Mouse (Mus musculus) ES-CJ7 (cell line): ENCODE data around the gene Rras2.

ENCODE experiments used
- DNase-seq: peaks from one replicate; pipeline ENCODE4 v3.0.0; 2011; ENCODE audit warnings: low read depth, low spot score

Gene Rras2

DNA sequence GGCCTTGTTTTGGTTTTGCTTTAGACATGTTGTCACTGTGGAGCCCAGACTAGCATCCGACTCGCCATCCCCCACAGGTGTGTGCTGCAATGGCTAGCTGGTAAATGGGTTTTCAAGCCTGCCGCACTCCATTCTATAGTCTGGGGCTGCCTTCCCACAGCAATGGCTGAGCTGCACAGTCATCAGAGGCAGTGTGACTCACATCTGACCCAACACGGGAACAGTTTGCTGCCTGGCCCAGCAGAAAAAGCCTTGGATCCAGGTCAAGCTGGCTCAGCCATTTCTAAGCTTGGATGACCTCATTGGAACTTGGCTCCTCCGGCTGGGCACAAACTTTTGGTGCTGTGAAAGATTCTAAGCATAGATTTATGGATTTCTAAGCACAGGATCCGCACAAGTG is 88.0 kb downstream of the Rras2 start:
- DNase-seq: no peak

DNA sequence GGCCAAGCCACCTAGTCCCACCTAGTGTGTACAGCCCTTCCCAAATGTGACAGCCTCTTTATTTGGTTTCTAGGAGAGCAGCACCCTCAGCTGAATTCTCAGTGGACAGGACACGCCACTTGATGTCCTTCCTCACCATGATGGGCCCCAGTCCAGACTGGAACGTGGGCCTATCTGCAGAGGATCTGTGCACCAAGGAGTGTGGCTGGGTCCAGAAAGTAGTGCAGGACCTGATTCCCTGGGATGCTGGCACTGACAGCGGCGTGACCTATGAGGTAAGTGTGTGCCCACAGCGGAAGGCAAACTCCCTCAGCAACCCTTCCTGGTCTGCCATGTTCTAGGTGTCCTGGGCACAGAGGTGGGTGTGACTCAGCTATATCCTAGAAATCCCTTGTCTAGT is 88.8 kb downstream of the Rras2 start:
- DNase-seq: no peak

DNA sequence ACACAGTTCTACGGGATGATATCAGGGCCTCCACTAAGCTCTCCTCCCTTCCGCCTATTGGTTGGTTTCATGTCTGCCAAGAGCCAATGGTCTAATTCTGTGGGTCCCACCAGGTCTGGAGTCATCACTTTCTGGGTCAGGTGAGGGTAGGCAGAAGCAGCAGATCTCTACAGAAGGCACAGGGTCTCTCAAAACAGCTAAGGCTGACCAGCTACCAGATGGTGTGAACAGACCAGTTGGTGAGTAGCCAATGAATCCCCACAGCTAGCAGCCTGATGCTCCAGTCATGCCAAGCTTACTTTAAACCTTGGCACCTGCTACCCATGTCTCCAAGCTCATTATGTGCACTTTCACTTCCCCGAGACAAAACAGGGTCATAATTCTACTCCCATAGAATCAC is 90.2 kb downstream of the Rras2 start:
- DNase-seq: no peak

DNA sequence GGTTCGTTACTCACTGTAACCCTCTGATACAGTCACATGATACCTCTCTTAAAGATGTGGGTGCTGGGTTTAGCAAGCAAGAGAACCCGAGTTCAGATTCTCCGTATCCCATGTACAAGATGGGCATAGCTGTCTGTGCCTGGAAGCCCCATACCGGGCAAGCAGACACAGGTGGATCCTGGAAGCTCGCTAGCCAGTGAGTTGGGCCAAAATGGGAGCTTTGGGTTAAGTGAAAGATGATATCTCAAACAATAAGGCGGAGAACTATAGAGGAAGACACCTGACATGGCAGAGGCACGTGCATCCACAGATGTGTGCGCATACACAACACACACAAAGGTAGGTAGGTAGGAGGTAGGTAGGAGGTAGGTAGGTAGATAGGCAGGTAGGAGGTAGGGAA is 90.7 kb downstream of the Rras2 start:
- DNase-seq: no peak

DNA sequence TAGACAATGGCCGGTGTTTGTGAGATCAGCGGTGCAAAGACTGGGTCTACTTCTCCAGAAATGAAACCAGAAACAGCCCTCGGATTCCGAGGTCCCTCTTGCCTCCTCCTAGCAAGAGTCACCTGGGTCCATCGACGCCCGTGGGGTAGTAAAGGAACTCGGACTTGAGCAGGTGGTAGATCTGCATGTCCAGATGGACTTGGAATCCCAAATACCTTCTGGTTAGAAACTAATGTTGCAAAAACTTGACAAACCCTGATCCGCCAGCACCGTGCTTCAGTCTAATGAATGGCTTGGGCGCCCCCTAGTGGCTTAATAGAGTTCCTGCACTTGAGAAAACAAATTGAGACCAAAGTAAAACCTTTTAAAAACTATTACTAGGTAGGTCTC is 96.9 kb downstream of the Rras2 start:
- DNase-seq: peak; percentile 48

DNA sequence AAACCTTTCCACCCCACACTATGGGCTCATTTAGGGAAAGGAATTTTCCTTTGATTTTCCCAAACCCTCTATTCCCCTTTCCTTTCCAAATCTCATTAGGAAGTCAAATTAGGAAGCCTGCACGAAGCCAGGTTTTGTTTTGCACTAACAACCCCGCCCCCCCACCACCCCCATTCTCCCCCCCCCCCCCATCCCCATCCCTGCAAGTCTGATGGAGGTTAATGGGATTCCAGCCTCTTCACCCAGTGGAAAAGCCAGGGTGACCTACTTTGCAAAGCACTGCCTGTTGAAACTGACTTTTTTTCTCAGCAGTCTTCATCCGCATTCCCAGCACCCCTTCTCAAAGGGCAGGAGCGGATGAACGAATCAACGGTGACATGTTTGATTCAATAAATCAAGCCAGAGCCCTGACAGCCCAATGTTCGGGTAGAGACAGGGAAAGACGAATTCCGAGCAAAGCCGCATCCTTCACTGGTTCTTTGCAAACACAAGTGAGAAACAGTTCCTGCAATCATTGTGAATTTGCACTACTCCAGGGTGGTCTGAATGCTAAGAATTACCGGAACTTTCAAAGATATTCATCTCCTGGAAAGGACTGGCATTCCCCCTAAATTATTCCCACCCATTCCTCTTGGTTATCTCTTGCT is 97.4 kb downstream of the Rras2 start:
- DNase-seq: peak; percentile 9

DNA sequence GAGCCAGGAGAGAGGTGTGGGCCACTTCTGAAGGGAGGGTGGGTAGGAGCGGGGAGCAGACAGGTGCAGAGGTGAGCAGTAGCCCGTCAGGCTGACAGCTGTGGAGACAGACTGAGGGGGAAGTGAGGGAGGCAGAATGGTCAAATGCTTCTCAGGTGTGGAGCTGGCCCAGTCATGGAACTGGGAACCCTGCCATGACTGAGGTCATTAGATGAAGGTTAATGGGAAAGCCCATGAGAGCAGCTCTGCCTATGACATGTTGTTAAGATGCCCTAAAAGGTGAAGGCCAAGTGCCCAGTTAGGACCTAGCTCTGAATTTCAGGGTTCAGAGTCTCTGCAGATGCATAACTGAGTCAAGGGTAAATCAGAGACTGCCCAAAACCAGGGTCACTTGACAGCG is 98.7 kb downstream of the Rras2 start:
- DNase-seq: no peak

DNA sequence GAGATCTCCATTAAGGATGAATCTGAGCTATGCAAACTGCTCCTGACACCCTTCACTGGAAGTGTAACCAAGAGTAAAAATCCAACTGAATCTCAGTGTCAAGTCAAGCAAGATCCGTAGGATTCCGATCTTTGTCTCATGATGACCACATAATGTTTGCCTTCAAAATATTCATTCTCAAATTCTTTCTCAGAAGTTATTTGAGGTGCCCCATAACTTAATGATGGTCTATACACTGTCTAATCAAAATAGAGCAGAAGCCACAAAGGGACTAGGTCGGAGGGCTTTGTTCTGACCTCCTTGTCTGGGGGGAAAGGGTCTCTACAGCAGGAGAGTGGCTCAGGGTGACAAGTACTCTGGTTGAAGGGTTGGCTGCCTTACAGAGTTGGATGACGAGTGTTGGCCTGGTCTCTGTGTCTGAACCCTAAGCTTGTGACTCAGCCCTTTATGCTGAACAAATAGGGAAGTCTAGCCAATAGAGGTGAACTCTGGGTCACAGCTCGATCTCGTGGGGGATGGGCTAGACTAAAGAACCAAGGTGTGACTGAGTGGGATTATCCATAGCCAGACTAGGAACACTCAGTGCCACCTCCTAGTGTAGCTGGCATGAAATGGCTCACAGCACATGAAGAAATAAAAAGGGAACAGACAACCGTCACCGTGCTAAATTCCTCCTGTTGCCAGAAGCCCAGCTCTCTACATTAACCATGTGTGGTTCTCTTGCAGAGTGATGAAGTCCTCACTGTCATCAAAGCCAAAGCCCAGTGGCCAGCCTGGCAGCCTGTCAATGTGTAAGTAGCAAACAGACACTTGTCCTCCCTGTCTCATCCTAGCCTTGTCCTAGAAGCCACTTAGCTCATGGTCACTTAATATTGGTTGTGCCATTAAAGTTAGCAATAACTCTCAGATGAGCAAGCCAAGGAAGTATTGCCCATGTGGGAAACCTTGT is 101.3 kb downstream of the Rras2 start:
- no peak for DNase-seq

DNA sequence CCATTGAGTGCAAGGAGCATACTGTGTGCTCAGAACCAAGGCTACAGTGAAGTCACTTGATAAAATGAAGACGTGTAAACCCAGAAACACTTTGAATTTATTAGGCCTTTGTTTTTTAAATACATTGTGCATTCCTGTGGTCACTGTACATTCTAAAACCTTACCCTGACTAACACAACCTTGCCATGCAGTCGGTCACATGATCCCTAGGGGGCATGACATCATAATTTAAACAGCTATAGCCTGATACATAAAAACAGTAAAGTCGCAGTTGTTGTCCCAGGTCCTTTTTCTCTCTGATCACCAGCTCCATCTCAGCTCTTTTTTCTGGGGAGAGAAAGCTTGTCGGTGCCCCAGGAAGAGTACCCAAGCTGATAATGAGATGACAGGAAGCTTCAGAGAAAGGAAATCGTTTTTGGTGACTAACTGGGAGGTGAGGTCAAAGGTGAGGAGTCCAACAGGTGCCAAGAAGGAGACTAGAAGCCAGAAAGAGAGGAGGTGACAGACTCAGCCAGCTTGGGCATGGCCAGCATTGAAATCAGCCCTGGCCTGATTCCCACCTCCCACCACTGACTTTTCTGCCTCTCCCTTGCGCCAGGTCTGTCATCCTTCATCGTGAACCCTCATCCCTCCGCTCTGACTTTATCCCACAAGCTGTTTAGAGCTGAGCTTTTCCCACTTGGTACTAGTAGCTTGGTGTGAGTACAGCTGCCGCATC is 105.7 kb downstream of the Rras2 start:
- DNase-seq: no peak

DNA sequence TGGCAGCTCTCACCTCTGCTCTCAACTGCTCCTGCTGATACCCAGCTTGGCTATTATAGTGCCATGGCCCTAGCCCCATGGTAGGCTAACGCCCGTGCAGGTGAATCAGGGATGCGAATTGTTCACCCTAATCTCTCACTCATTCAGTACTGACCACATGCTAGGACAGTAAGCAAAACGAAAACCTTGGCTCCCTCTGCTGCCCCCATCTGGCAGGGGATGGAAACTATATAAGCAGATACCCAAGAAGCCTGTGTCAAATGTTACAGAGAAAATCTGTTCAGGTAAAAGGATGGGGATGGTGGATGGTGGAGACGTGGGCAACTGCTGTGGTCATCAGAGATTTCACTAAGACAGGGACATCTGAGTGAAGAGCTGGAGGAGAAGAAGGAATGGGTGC is 110.0 kb downstream of the Rras2 start:
- peak; percentile 32 for DNase-seq

DNA sequence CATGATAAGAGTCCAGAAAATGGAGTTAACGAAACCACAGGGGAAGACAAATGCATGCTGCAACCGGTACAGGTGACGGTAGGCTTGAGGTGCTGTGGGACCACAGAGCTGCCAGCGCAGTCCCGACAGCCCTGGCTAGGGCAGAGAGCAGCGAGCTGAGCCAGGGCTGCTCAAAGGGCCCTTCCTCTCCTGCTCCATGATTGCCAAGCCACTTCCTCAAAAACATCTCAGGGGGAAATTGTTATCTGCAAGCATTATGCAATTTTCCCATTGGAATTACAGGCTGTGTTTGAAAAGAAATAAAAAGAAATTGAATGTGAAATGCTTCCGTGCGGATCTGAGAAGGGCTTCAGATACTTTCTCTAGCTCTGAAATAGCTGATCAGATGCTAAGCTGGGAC is 111.1 kb downstream of the Rras2 start:
- no peak for DNase-seq

DNA sequence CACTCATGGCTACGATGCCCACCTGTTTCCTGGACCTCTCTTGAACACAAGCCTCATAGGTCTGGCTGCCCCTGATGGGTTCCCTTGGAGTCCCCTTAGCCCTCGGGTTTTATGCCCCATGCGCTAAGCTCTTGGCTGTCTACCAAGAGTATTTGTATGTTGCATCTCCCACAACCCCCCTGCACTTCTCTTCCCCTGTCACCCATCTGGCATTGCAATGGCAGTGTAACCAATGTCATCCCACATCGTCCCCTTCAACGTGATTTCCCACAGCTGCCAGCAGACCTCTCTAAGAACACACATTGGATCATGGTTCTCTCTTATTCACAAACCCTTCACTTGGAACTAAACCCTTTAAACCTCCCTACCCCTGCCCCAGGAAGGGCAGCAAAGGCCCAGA is 112.1 kb downstream of the Rras2 start:
- no peak for DNase-seq

DNA sequence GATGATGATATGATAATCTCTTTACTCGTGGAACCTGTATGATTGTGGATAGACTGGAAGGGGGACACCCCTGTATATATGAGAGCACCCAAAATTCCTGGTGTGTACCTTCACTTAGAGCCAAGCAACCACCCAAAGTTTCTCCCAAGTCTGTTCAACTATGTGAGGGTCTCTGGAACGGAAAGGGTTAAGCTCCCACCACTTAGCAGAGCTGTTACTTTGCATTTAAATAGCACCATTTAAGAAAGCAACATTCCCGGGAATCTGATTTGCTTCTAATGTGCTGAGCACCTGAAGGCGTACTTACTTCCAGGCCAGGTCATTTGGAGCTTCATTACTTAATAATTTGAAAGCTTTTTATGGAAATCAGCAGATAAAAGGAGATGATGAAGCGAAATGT is 113.4 kb downstream of the Rras2 start:
- peak; percentile 44 for DNase-seq

DNA sequence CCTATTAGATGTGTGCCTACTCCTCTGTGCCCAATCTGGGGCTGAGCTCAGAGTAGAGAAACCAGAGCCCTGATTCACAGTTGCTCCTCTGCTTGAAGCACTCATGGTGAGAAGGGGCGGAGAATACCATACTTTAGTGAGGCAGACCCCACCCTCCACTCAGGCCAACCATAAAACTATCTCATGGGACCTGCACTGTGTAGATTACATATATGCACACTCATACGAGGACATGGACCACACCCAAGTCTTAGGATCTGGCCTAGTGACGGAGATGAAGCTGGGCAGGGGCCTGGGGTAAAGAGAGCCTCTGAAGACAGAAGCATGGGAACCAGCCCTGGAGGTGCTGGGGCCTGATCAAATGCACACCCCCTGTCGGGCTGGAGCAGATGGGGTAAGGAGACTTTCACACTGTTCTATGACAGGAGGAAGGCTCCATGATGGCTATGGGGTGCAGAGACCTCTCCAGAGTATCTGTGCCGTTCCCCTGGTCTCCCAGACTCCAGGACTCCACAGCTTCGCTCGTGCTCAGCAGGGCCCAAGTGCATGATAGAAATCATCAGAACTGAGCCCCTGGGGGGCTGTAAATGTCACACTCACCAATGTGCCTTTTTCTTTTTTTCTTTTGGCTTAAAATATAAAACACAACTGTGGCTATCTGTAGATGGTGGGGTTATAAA is 119.8 kb downstream of the Rras2 start:
- DNase-seq: no peak
